Mouse (Mus musculus) heart, postnatal 0 days (tissue): ENCODE data around the gene Tppp.

ENCODE experiments used
- CTCF ChIP-seq: IDR thresholded peaks from 2 replicates; pipeline ENCODE4 v1.5.1; 2016; ENCODE audit warnings: antibody characterized with exemption, control low read depth, low read depth
- EP300 ChIP-seq: IDR thresholded peaks from 2 replicates; pipeline ENCODE4 v1.6.1; 2016; ENCODE audit warnings: antibody characterized with exemption, low read depth

DNA sequence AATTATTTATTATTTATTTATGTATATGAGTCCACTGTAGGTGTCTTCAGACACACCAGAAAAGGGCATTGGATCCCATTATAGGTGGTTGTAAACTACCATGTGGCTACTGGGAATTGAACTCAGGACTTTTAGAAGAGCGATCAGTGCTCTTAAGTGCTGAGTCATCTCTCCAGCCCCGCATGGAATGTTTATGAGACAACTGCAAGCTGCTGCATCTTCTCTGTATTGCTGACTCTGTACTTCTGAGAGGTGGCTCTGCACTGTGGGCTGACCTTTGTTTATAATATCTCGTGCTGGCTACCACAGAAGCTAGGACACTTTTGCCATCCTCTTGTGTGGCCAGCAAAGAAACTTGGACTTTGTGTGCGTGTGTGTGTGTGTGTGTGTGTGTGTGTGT lies 7.7 kb upstream of the Tppp start:
- TF ChIP-seq CTCF: no peak
- no peak for TF ChIP-seq EP300
